Mouse (Mus musculus) kidney, adult 10 weeks (tissue): ENCODE measurements around the gene Mab21l1. TPM values are rescaled to one million over a fixed set of nuclear protein-coding genes. Genes with fewer than 3 reads are reported as not detected.

ENCODE experiments used
- polyA plus RNA-seq: library from polyadenylated mRNA; stranded (reverse); fragments of 350-450 nt; fragmentation: Illumina TruSeq; extraction: RNeasy Lipid Tissue Mini Kit (QIAGEN cat#74804); gene quantifications from one replicate; pipeline ENCODE4 v1.2.3, GENCODE M21; 2014; ENCODE audit warnings: low read depth, low replicate concordance

Mab21l1 gene
- polyA plus RNA-seq: not detected

GRCm38 (mm10) chr3:55782056-55782687, at the start of gene Mab21l1:
TSS of gene Mab21l1 (plus strand) at chr3:55782510.

